Mouse (Mus musculus) midbrain, embryonic 11.5 days (tissue): ENCODE data around the gene Tmeff1. TPM values are rescaled to one million over a fixed set of nuclear protein-coding genes. Genes with fewer than 3 reads are reported as not detected.

Experiments
- ATAC-seq: fragments of 200-750 bp; cut with Nextera tagmentation; 2 replicates; pipeline ENCODE4 v1.8.0; 2017; ENCODE audit warnings: moderate TSS enrichment, moderate library complexity; ENCODE audit not compliant: low FRiP score
- DNase-seq: peaks from one replicate; pipeline ENCODE4 v3.0.0; 2015; ENCODE audit warnings: low spot score; ENCODE audit errors: missing footprints
- H3K27ac ChIP-seq: fragments of 300-500 bp; sonication (generic); 2 replicates; pipeline ENCODE4 v1.5.1; 2014; ENCODE audit warnings: low read depth, low read length
- H3K27me3 ChIP-seq: fragments of 300-500 bp; sonication (generic); 2 replicates; pipeline ENCODE4 v1.6.1; 2014; ENCODE audit warnings: mild to moderate bottlenecking, low read length, moderate library complexity, mixed read lengths; ENCODE audit not compliant: control insufficient read depth, insufficient read depth
- H3K36me3 ChIP-seq: fragments of 300-500 bp; sonication (generic); 2 replicates; pipeline ENCODE4 v1.6.1; 2014; ENCODE audit warnings: mild to moderate bottlenecking, low read length, moderate library complexity, mixed read lengths; ENCODE audit not compliant: control insufficient read depth, insufficient read depth
- H3K4me1 ChIP-seq: fragments of 300-500 bp; sonication (generic); 2 replicates; pipeline ENCODE4 v1.6.1; 2014; ENCODE audit warnings: low read length; ENCODE audit not compliant: control insufficient read depth, insufficient read depth
- H3K4me2 ChIP-seq: fragments of 300-500 bp; sonication (generic); 2 replicates; pipeline ENCODE4 v1.6.1; 2014; ENCODE audit warnings: mild to moderate bottlenecking, moderate library complexity
- H3K4me3 ChIP-seq: fragments of 300-500 bp; sonication (generic); 2 replicates; pipeline ENCODE4 v1.5.1; 2014; ENCODE audit warnings: low read depth, low read length
- H3K9ac ChIP-seq: fragments of 300-500 bp; sonication (generic); 2 replicates; pipeline ENCODE4 v1.6.1; 2014; ENCODE audit warnings: low read length
- H3K9me3 ChIP-seq: fragments of 300-500 bp; sonication (generic); 2 replicates; pipeline ENCODE4 v1.6.1; 2016; ENCODE audit warnings: low read length; ENCODE audit not compliant: control insufficient read depth
- WGBS: fragments of 180-500 bp; shearing (Covaris S2); extraction: QIAGEN DNeasy Blood & Tissue Kit; methylation state at CpG from one replicate; pipeline ENCODE4 v1.1.7; 2014; 5-methylcytosine and 5-hydroxymethylcytosine counted together
- polyA plus RNA-seq: library from polyadenylated mRNA; unstranded; fragments of >200 nt; fragmentation: Nextera tagmentation; extraction: Ambion mirVana; gene quantifications from 2 replicates; pipeline ENCODE4 v1.2.1, GENCODE M21; 2014

Tmeff1 gene
- polyA plus RNA-seq, 1 experiment from 2014 or later: 258 TPM

DNA sequence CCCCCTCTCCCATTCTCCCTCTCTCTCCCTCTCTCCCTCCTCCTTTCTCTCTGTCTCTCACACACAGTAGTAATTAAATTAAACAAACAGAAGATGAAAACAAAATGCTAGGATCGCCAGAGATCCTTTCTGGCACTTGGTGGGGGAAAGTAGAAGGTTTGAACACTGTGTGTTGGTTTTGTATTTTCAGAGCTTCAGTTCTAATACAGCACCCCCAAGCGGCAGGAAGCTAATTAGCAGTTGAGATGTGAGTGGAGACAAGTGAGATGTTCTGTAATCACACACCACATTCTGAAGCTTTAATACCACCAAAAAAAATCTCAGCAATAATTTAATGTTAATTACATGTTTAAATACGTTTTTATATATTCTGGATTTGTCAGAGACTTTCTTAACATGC, 29.2 kb upstream of the Tmeff1 start:
- ATAC-seq (no peak), DNase-seq (peak; percentile 91)
- no peaks in the 10 kb centered on the region for H3K27me3 ChIP-seq
- H3K9ac ChIP-seq: no peak overlapping the region
- no peak overlapping the region for H3K4me2 ChIP-seq
- H3K4me3 ChIP-seq: no peak overlapping the region
- peaks cover 20% of the 10 kb centered on the region; the same call in 1 of the 2 replicates for H3K36me3 ChIP-seq
- H3K27ac ChIP-seq: no peak overlapping the region
- no peaks in the 10 kb centered on the region for H3K9me3 ChIP-seq
- WGBS: 29% methylated on average over 3 of the region's 3 CpGs
- no peaks in the 10 kb centered on the region for H3K4me1 ChIP-seq

DNA sequence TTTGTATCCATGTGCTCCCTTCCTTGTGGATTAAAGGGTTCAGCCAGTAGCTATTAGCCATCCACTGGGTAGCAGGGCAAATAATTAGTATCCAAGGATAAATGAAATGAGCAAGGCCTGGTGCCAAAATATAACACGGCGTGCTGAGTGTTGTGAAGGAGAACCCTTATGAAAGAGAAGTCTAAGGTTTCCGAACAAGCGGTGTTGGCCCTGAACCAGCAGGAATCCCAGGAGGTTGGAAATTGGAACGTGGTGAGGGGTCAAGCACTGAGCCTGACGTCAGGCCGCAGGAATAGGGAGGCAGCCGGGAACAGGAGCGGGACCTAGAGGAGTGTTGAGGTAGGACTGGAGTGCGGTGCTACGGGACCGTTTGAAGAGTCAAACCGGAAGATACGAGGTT, 25.3 kb upstream of the Tmeff1 start:
- H3K27me3 ChIP-seq: no peaks in the 10 kb centered on the region
- ATAC-seq (no peak), DNase-seq (no peak)
- no peaks in the 10 kb centered on the region for H3K4me1 ChIP-seq
- H3K27ac ChIP-seq: no peak overlapping the region
- 90% methylated on average over 14 of the region's 14 CpGs for WGBS
- H3K9ac ChIP-seq: no peak overlapping the region
- no peak overlapping the region for H3K4me2 ChIP-seq
- H3K9me3 ChIP-seq: no peaks in the 10 kb centered on the region
- no peak overlapping the region for H3K4me3 ChIP-seq
- H3K36me3 ChIP-seq: peaks cover 20% of the 10 kb centered on the region

DNA sequence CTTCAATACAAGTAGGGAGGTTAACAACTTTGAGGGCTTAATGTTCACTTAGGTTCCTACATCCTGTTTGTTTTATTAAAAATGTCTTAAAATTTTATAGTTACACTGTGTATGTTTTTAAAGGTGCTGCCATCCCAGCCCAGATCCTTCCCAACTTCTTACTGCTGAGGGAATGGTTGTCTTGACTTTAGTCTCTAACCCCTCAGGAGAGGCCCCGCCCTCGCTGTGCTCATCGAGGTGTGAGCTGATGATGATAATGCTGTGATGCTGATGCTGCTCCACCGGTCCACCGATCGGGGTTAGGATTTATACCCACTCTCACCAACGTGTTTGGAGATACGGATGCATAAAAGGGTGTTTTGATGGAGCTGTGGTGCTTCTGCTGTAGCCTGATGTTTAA, 23.1 kb upstream of the Tmeff1 start:
- no peak for ATAC-seq
- no peak overlapping the region for H3K9ac ChIP-seq

DNA sequence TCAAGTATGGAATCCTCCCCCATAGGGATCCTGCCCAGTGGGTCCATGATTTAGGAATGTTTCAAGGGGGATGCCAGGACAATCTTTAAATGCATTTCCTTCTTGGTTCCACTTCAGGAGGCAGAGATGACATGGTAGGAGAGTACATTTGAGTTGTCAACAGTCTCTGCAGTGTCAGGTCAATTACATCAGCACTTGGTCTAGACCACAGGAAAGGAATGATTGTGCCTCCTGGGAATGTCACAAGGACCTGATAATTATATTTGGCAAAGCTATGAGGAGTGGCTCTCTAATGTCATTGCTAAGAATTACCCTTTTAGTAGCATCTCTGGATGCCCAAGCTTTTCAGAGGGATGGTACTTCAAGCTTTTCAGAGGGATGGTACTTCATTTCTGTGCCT, 20.0 kb upstream of the Tmeff1 start:
- H3K9me3 ChIP-seq: no peaks in the 10 kb centered on the region
- H3K4me1 ChIP-seq: no peaks in the 10 kb centered on the region
- ATAC-seq (no peak), DNase-seq (no peak)
- no peak overlapping the region for H3K27ac ChIP-seq
- no peak overlapping the region for H3K9ac ChIP-seq
- peaks cover 17% of the 10 kb centered on the region for H3K36me3 ChIP-seq
- H3K4me3 ChIP-seq: no peak overlapping the region
- H3K27me3 ChIP-seq: no peaks in the 10 kb centered on the region
- no peak overlapping the region for H3K4me2 ChIP-seq

More for the DNA sequence above, 23.1 kb upstream of the Tmeff1 start:
- Histone ChIP-seq H3K4me2 (no peak overlapping the region), H3K27me3 (no peaks in the 10 kb centered on the region), H3K9me3 (no peaks in the 10 kb centered on the region), H3K36me3 (peaks cover 17% of the 10 kb centered on the region), H3K27ac (no peak overlapping the region), H3K4me1 (no peaks in the 10 kb centered on the region), H3K4me3 (no peak overlapping the region)
- DNase-seq: no peak
- 91% methylated on average over 8 of the region's 8 CpGs for WGBS

DNA sequence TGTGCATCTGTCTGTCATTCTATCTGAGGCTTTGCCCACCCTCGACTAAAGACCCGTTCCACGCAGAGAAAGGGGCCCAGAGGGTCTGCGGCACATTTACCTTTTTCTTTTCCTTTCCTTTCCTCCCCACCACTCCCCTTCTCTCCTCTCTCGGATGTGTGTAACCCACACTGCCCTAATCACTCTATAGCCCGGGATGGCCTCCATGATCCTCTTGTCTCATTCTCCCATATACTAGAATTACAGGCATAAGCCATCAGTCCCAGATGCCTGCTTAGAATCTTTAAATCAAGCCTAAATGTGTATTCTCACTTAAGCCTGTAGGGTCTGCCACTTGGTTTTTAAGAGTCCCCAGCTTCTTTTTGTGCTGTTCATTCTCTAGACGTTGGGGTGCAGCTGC, 8.6 kb upstream of the Tmeff1 start:
- WGBS: 84% methylated on average over 7 of the region's 7 CpGs
- no peaks in the 10 kb centered on the region for H3K27me3 ChIP-seq

DNA sequence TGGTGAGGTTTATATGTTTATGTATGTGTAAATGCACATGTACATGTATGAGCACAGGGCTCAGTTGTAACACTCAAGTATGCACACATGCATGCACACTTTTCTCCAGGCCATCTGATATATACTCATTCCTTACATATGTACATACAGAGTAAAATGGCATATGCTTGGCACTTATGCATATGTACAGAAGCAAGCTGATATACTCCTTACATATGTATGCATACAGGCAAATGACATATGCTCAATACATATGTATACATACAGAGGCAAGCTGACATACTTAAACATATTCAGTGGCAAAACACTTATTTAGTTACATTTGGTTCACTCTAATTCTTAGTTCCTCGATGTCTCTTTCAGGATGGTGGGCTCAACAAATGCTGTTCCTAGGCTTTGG, 7.1 kb upstream of the Tmeff1 start:
- Histone ChIP-seq H3K36me3 (no peaks in the 10 kb centered on the region), H3K27ac (no peak overlapping the region), H3K27me3 (no peaks in the 10 kb centered on the region), H3K4me1 (peaks cover 4% of the 10 kb centered on the region; the same call in 1 of the 2 replicates), H3K9me3 (no peaks in the 10 kb centered on the region), H3K4me3 (no peak overlapping the region), H3K4me2 (no peak overlapping the region), H3K9ac (no peak overlapping the region)
- DNase-seq (no peak), ATAC-seq (no peak)
- WGBS: 93% methylated on average over 1 of the region's 1 CpGs

More for the DNA sequence above, 8.6 kb upstream of the Tmeff1 start:
- DNase-seq (no peak), ATAC-seq (no peak)
- Histone ChIP-seq H3K4me3 (no peak overlapping the region), H3K9me3 (no peaks in the 10 kb centered on the region), H3K4me2 (no peak overlapping the region), H3K36me3 (no peaks in the 10 kb centered on the region), H3K4me1 (peaks cover 4% of the 10 kb centered on the region; the same call in 1 of the 2 replicates), H3K9ac (no peak overlapping the region), H3K27ac (no peak overlapping the region)

DNA sequence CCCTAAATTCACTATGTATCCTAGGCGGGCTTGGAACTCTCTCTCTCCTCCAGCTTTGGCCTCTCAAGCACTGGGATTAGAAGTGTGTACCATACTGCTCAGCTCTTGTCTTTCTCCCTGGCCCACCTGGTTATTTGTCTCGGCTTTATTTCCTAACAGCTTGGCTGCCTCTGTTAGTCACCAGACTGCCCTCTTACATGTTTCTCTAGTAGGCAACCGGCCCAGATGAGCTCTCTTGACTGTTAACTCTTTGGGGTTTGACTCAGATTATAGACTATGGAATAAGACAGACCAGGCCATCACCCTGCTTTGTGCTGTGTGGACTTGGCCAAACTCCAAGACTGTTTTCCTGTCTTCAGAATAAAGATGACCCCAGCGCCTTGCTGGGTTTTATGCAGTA, 6.6 kb upstream of the Tmeff1 start:
- H3K27ac ChIP-seq: no peak overlapping the region
- peaks cover 4% of the 10 kb centered on the region; the same call in 1 of the 2 replicates for H3K4me1 ChIP-seq
- 62% methylated on average over 4 of the region's 4 CpGs for WGBS
- H3K9ac ChIP-seq: no peak overlapping the region
- H3K4me2 ChIP-seq: no peak overlapping the region
- ATAC-seq: no peak
- no peaks in the 10 kb centered on the region for H3K27me3 ChIP-seq
- H3K9me3 ChIP-seq: no peaks in the 10 kb centered on the region
- H3K4me3 ChIP-seq: no peak overlapping the region
- no peaks in the 10 kb centered on the region for H3K36me3 ChIP-seq
- no peak for DNase-seq

DNA sequence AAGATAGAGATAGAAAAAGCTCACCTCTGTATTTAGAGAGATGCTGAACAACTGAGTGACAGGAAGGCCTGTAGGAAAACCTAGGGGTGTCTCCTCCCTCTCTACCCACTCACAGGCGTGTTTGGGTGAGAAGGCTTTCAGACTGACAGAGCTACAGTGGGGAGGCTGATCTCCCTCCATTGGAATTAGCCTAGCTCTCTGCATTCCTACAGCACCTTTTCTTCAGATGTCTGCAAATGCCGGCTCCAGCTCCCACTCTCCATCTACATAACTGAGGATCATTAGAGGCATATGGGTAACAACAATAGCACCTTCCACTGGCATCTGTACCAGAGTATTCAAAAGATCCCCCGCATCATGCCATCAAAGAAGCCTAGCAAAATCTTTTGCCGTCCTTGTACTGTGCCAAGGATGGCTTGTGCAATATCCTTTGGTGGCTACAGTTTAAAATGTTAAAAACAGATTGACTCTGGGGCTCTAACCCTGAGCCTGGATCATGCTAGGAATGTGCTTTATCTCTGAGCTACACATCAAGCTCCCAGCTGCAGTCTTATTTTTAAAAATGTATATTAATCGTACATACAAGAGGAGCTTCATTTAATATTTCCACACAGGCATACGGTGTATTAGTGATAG, 5.4 kb upstream of the Tmeff1 start:
- Histone ChIP-seq H3K9ac (no peak overlapping the region), H3K36me3 (no peaks in the 10 kb centered on the region), H3K4me2 (no peak overlapping the region), H3K9me3 (no peaks in the 10 kb centered on the region), H3K4me1 (peaks cover 7% of the 10 kb centered on the region; the same call in 1 of the 2 replicates), H3K27me3 (no peaks in the 10 kb centered on the region), H3K27ac (no peak overlapping the region), H3K4me3 (no peak overlapping the region)
- 59% methylated on average over 6 of the region's 6 CpGs for WGBS
- DNase-seq: no peak
- no peak for ATAC-seq

DNA sequence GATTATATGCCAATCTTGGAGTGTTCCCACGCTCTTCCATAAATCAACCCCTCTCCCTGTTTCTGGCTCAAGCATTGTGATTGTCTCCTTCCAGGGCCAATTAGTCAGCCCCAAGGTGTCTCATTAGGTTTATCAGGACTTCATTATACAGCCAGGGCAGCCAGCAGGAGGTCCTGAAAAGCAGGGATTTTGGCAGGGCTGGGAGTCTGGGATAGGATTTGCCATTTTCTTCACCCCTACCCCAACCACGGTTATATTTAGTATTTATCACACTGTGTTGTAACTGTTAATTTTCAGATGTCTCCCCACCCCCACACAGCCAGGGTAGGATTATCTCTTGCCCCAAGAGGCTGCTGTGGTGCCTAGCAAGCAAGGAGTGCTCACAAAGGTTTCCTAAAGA, 3.8 kb upstream of the Tmeff1 start:
- 9% methylated on average over 2 of the region's 2 CpGs for whole genome bisulfite sequencing
- DNase-seq: no peak
- Histone ChIP-seq H3K4me3 (no peak overlapping the region), H3K27me3 (no peaks in the 10 kb centered on the region), H3K9ac (no peak overlapping the region), H3K9me3 (no peaks in the 10 kb centered on the region), H3K4me1 (peaks cover 7% of the 10 kb centered on the region; the same call in 1 of the 2 replicates), H3K36me3 (no peaks in the 10 kb centered on the region), H3K27ac (no peak overlapping the region), H3K4me2 (no peak overlapping the region)
- no peak for ATAC-seq
